Mouse (Mus musculus) embryonic facial prominence, embryonic 15.5 days (tissue): ENCODE data around the gene Glod4. TPM values are rescaled to one million over a fixed set of nuclear protein-coding genes. Genes with fewer than 3 reads are reported as not detected.
A peak's percentile ranks its signal among the peaks of the same experiment; 100 is the strongest.

ENCODE experiments used
- ATAC-seq: fragments of 200-750 bp; cut with Nextera tagmentation; 2 replicates; pipeline ENCODE4 v1.8.0; 2017; ENCODE audit warnings: low read depth, moderate TSS enrichment; ENCODE audit not compliant: insufficient number of reproducible peaks, low FRiP score, low TSS enrichment
- H3K27ac ChIP-seq: fragments of 300-500 bp; sonication (generic); replicated peaks from 2 replicates; pipeline ENCODE4 v1.5.1; 2015; ENCODE audit warnings: mild to moderate bottlenecking, inconsistent platforms
- H3K27me3 ChIP-seq: fragments of 300-500 bp; sonication (generic); 2 replicates; pipeline ENCODE4 v1.6.1; 2015; ENCODE audit warnings: inconsistent platforms
- H3K36me3 ChIP-seq: fragments of 300-500 bp; sonication (generic); 2 replicates; pipeline ENCODE4 v1.6.1; 2015; ENCODE audit warnings: mild to moderate bottlenecking, inconsistent platforms
- H3K4me1 ChIP-seq: fragments of 300-500 bp; sonication (generic); 2 replicates; pipeline ENCODE4 v1.6.1; 2015; ENCODE audit warnings: inconsistent platforms
- H3K4me2 ChIP-seq: fragments of 300-500 bp; sonication (generic); replicated peaks from 2 replicates; pipeline ENCODE4 v1.6.1; 2015; ENCODE audit warnings: mild to moderate bottlenecking, inconsistent platforms
- H3K4me3 ChIP-seq: fragments of 300-500 bp; sonication (generic); replicated peaks from 2 replicates; pipeline ENCODE4 v1.5.1; 2015; ENCODE audit warnings: mild to moderate bottlenecking, inconsistent platforms
- H3K9ac ChIP-seq: fragments of 300-500 bp; sonication (generic); 2 replicates; pipeline ENCODE4 v1.6.1; 2015; ENCODE audit warnings: inconsistent platforms
- H3K9me3 ChIP-seq: fragments of 300-500 bp; sonication (generic); replicated peaks from 2 replicates; pipeline ENCODE4 v1.6.1; 2016; ENCODE audit warnings: inconsistent platforms
- WGBS: fragments of 180-500 bp; shearing (Covaris S2); methylation state at CpG from one replicate; pipeline ENCODE4 v1.1.7; 2015; 5-methylcytosine and 5-hydroxymethylcytosine counted together
- polyA plus RNA-seq: library from polyadenylated mRNA; unstranded; fragments of >200 nt; fragmentation: Nextera tagmentation; extraction: Ambion mirVana; gene quantifications from 2 replicates; pipeline ENCODE4 v1.2.1, GENCODE M21; 2015

Glod4 gene
- polyA plus RNA-seq, 1 experiment from 2014 or later = 126 TPM

GRCm38 (mm10) chr11:76144386-76144785 lies 99.1 kb downstream of the Glod4 start:
- H3K9me3 ChIP-seq = no peaks in the 10 kb centered on the region
- H3K36me3 ChIP-seq = no peaks in the 10 kb centered on the region
- H3K4me3 ChIP-seq = no peak overlapping the region
- no peak overlapping the region for H3K4me2 ChIP-seq
- H3K9ac ChIP-seq = no peak overlapping the region
- no peak overlapping the region for H3K27ac ChIP-seq
- no peak for ATAC-seq
- H3K27me3 ChIP-seq = no peaks in the 10 kb centered on the region
- H3K4me1 ChIP-seq = peaks cover 24% of the 10 kb centered on the region
- WGBS = 91% methylated on average over 8 of the region's 8 CpGs

- 63% methylated on average over 3 of the region's 3 CpGs for WGBS
- Histone ChIP-seq H3K27me3 (no peaks in the 10 kb centered on the region), H3K4me1 (no peaks in the 10 kb centered on the region), H3K4me3 (no peak overlapping the region), H3K27ac (no peak overlapping the region), H3K36me3 (peaks cover 39% of the 10 kb centered on the region), H3K9me3 (no peaks in the 10 kb centered on the region), H3K9ac (no peak overlapping the region), H3K4me2 (no peak overlapping the region)
- no peak for ATAC-seq
Observed at GRCm38 (mm10) chr11:76137996-76138395, 105.5 kb downstream of the Glod4 start.

DNA sequence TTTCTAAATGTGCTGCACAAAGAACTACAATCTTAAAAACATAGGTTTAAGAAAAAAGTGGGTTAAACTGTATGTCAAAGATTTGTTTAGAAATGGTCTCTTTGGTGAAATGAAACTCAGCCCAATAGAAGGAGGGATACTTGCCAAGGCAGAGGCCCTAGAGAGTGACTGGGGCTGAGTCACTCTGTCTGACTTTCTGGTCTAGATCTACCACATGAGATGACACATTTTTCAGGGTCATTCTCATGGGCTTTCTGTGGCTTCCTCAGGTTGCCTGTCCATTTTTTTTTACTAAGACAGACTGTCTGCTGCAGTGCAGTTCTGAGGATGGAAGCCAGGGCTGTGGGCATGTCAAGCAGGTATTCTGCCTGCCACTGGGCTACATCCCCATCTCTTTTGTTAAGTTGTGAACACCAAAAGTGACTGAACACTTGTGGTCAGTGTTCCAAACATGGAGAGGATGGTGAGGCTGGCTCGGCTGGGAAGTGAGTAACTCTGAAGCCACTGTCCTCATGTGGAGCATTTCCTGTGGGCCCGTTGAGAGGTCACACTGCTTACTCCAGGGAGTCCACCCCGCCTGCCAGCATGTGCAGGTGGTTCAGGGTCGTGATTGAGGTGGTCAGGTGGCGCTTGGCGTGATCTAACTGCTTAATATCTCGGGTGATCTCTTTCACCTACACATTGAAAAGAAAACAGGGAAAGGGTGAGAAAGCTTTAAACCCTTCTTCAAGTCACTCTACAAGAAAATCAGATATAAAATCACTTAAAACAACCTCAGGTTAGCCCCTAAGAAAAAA lies 107.7 kb downstream of the Glod4 start:
- no peak overlapping the region for H3K4me2 ChIP-seq
- peaks cover 39% of the 10 kb centered on the region for H3K36me3 ChIP-seq
- H3K4me3 ChIP-seq = no peak overlapping the region
- H3K9me3 ChIP-seq = no peaks in the 10 kb centered on the region
- no peaks in the 10 kb centered on the region for H3K27me3 ChIP-seq
- ATAC-seq = no peak
- H3K4me1 ChIP-seq = no peaks in the 10 kb centered on the region
- H3K27ac ChIP-seq = no peak overlapping the region
- 81% methylated on average over 7 of the region's 7 CpGs for WGBS
- no peak overlapping the region for H3K9ac ChIP-seq

DNA sequence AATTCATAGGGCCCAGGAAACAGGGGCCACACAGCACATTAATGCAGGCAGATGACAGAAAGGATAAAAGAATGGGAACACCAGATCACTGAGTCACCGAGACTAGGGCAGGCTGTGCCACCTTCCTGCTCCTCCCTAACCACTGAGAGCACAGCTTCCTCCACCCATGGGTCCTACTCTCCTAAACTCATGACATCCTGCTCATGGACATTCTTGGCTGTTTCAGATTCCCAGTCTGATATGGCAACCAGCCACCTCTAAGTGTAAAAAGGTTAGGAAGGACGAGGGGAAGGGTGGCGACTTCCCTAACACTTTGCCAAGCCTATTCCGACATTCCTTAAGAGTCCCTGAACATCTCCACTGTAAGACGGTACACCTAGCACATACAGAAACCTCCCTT lies 112.7 kb downstream of the Glod4 start:
- Histone ChIP-seq H3K27me3 (no peaks in the 10 kb centered on the region), H3K4me3 (no peak overlapping the region), H3K4me2 (no peak overlapping the region), H3K36me3 (peaks cover 20% of the 10 kb centered on the region), H3K9ac (no peak overlapping the region), H3K27ac (no peak overlapping the region), H3K9me3 (no peaks in the 10 kb centered on the region), H3K4me1 (peaks cover 3% of the 10 kb centered on the region)
- WGBS = 73% methylated on average over 5 of the region's 5 CpGs
- no peak for ATAC-seq

GRCm38 (mm10) chr11:76125386-76125785 lies 118.1 kb downstream of the Glod4 start:
- no peaks in the 10 kb centered on the region for H3K9me3 ChIP-seq
- no peak for ATAC-seq
- H3K9ac ChIP-seq = no peak overlapping the region
- H3K27me3 ChIP-seq = no peaks in the 10 kb centered on the region
- H3K27ac ChIP-seq = peak overlapping the region; percentile 68
- H3K4me1 ChIP-seq = peaks cover 46% of the 10 kb centered on the region
- H3K4me3 ChIP-seq = no peak overlapping the region
- no peaks in the 10 kb centered on the region for H3K36me3 ChIP-seq
- no peak overlapping the region for H3K4me2 ChIP-seq
- WGBS = 25% methylated on average over 8 of the region's 8 CpGs

DNA sequence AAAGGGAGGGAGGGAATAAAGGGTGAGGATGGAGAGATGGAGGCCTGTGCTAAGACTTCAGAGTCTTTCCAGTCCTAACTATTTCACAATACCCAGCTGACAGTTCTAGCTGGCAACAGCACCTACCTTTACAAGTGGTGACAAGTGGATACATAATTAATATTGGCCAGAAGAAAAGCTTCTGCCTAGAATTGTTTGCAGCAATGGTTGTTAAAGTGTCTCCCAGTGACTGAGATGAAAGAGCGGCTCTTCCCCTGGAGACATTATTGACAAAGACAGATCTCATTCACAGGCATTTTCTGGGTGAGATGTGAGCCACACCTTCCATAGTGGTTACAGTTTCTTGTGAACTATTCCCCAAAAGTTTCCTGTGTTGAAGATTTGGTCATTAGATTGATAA lies 120.0 kb downstream of the Glod4 start:
- Histone ChIP-seq H3K4me2 (no peak overlapping the region), H3K9ac (no peak overlapping the region), H3K27ac (peak overlapping the region; percentile 76), H3K27me3 (no peaks in the 10 kb centered on the region), H3K36me3 (no peaks in the 10 kb centered on the region), H3K4me1 (peaks cover 53% of the 10 kb centered on the region), H3K9me3 (no peaks in the 10 kb centered on the region), H3K4me3 (no peak overlapping the region)
- no peak for ATAC-seq
- 84% methylated on average over 1 of the region's 1 CpGs for WGBS

- ATAC-seq = no peak
- 0 out of 2 replicates have a peak, but pooled peaks cover 6% of the 10 kb centered on the region for H3K36me3 ChIP-seq
- peak overlapping the region; percentile 76 for H3K27ac ChIP-seq
- no peaks in the 10 kb centered on the region for H3K27me3 ChIP-seq
- H3K4me1 ChIP-seq = peaks cover 53% of the 10 kb centered on the region
- no peak overlapping the region for H3K4me3 ChIP-seq
- 37% methylated on average over 2 of the region's 2 CpGs for WGBS
- no peak overlapping the region for H3K4me2 ChIP-seq
- H3K9ac ChIP-seq = no peak overlapping the region
- H3K9me3 ChIP-seq = no peaks in the 10 kb centered on the region
Observed at GRCm38 (mm10) chr11:76122571-76122970, 121.0 kb downstream of the Glod4 start.

DNA sequence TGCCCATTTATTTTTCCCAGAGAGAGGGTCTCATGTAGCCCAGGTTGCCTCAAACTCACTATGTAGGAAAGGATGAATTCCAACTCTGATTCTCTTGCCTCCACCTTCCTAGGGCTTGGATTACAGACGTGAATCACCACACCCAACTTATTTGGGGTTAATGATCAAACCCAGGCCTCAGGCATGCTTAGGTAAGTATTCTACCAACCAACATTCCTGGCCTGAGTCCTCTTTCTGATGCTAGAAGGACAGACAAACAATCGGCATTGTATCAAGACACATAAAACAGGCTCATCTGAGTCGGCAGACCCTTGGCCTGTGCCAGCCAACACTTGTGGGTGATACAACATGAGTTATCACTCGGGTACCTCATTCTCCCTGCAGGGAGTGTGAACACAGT lies 122.4 kb downstream of the Glod4 start:
- Histone ChIP-seq H3K4me1 (peaks cover 53% of the 10 kb centered on the region), H3K36me3 (peaks cover 19% of the 10 kb centered on the region), H3K9ac (no peak overlapping the region), H3K4me2 (no peak overlapping the region), H3K4me3 (no peak overlapping the region), H3K9me3 (no peaks in the 10 kb centered on the region), H3K27me3 (no peaks in the 10 kb centered on the region), H3K27ac (0 out of 2 replicates have a peak overlapping the region, but pooled peaks have one; percentile 4)
- no peak for ATAC-seq
- WGBS = 72% methylated on average over 4 of the region's 4 CpGs

DNA sequence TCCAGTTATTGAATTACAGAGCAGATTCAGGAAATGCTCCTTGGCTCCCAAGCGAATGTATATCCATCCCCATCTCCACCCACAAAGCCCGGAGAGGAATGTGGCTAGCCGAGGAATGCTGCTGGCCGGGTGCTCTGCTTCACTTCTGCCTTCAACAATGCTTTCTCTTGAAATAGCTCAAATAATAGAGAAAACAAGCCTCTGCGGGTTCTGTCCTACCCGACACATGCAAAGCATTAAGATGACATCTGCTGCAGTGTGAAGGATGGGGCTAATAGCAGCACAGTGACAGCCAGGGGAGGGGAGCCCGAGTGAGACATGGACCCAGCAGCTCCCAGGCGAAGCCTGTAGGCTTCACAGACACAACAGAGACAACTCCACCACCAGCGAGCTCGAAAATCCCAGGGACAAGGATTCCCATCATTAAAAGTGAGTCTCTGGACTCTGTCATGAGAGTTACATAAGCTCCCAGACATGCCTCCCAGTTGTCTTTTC lies 123.1 kb downstream of the Glod4 start:
- 11% methylated on average over 10 of the region's 10 CpGs for WGBS
- no peaks in the 10 kb centered on the region for H3K27me3 ChIP-seq
- H3K36me3 ChIP-seq = peaks cover 20% of the 10 kb centered on the region
- no peak overlapping the region for H3K9ac ChIP-seq
- no peak overlapping the region for H3K4me3 ChIP-seq
- no peak overlapping the region for H3K4me2 ChIP-seq
- ATAC-seq = peak; percentile 77
- peaks cover 46% of the 10 kb centered on the region for H3K4me1 ChIP-seq
- no peaks in the 10 kb centered on the region for H3K9me3 ChIP-seq
- H3K27ac ChIP-seq = peak overlapping the region; percentile 78

DNA sequence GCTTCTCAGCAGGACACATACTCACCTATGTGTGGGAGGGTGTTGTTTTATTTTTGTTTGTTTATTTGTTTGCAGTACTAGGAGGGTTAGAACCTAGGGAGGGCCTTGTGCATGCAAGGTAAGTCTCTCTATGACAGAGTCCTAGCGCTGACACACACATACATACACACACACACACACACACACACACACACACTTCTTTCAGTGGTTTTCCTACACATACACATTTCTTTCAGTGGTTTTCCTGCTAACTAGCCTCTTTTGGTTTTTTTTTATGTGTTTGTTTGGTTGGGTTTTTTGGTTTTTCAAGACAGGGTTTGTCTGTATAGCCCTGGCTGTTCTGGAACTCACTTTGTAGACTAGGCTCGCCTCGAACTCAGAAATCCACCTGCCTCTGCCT lies 133.1 kb downstream of the Glod4 start:
- no peaks in the 10 kb centered on the region for H3K27me3 ChIP-seq
- peaks cover 15% of the 10 kb centered on the region; the same call in 1 of the 2 replicates for H3K36me3 ChIP-seq
- no peak overlapping the region for H3K4me2 ChIP-seq
- H3K27ac ChIP-seq = no peak overlapping the region
- peaks cover 25% of the 10 kb centered on the region for H3K4me1 ChIP-seq
- no peak overlapping the region for H3K4me3 ChIP-seq
- no peak overlapping the region for H3K9ac ChIP-seq
- H3K9me3 ChIP-seq = no peaks in the 10 kb centered on the region
- no peak for ATAC-seq
- WGBS = 91% methylated on average over 3 of the region's 3 CpGs

GRCm38 (mm10) chr11:76106551-76107496 lies 136.7 kb downstream of the Glod4 start:
- H3K27ac ChIP-seq = peak overlapping the region; percentile 84
- no peak overlapping the region for H3K4me3 ChIP-seq
- peaks cover 25% of the 10 kb centered on the region for H3K4me1 ChIP-seq
- WGBS = 44% methylated on average over 11 of the region's 11 CpGs
- peaks cover 4% of the 10 kb centered on the region; the same call in 1 of the 2 replicates for H3K36me3 ChIP-seq
- no peak overlapping the region for H3K4me2 ChIP-seq
- peak; percentile 86 for ATAC-seq
- H3K9me3 ChIP-seq = no peaks in the 10 kb centered on the region
- H3K27me3 ChIP-seq = no peaks in the 10 kb centered on the region
- no peak overlapping the region for H3K9ac ChIP-seq
